Mouse (Mus musculus) intestine, embryonic 15.5 days (tissue): ENCODE results near the gene Smim27. TPM values are rescaled to one million over a fixed set of nuclear protein-coding genes. Genes with fewer than 3 reads are reported as not detected.

Source experiments
- ATAC-seq: fragments of 200-750 bp; cut with Nextera tagmentation; 2 replicates; pipeline ENCODE4 v1.8.0; 2017; ENCODE audit warnings: moderate TSS enrichment, moderate library complexity
- H3K27ac ChIP-seq: fragments of 300-500 bp; sonication (generic); 2 replicates; pipeline ENCODE4 v1.5.1; 2015; ENCODE audit warnings: mild to moderate bottlenecking, inconsistent platforms
- H3K27me3 ChIP-seq: fragments of 300-500 bp; sonication (generic); replicated peaks from 2 replicates; pipeline ENCODE4 v1.6.1; 2015; ENCODE audit warnings: inconsistent platforms
- H3K36me3 ChIP-seq: fragments of 300-500 bp; sonication (generic); 2 replicates; pipeline ENCODE4 v1.6.1; 2015; ENCODE audit warnings: inconsistent platforms
- H3K4me1 ChIP-seq: fragments of 300-500 bp; sonication (generic); replicated peaks from 2 replicates; pipeline ENCODE4 v1.6.1; 2015; ENCODE audit warnings: inconsistent platforms
- H3K4me2 ChIP-seq: fragments of 300-500 bp; sonication (generic); replicated peaks from 2 replicates; pipeline ENCODE4 v1.6.1; 2015; ENCODE audit warnings: mild to moderate bottlenecking, inconsistent platforms
- H3K4me3 ChIP-seq: fragments of 300-500 bp; sonication (generic); replicated peaks from 2 replicates; pipeline ENCODE4 v1.5.1; 2015; ENCODE audit warnings: inconsistent platforms
- H3K9ac ChIP-seq: fragments of 300-500 bp; sonication (generic); 2 replicates; pipeline ENCODE4 v1.6.1; 2015; ENCODE audit warnings: inconsistent platforms
- H3K9me3 ChIP-seq: fragments of 300-500 bp; sonication (generic); 2 replicates; pipeline ENCODE4 v1.6.1; 2016; ENCODE audit warnings: inconsistent platforms
- WGBS: fragments of 180-500 bp; shearing (Covaris S2); methylation state at CpG from one replicate; pipeline ENCODE4 v1.1.7; 2015; 5-methylcytosine and 5-hydroxymethylcytosine counted together
- polyA plus RNA-seq: library from polyadenylated mRNA; unstranded; fragments of >200 nt; fragmentation: Nextera tagmentation; extraction: Ambion mirVana; gene quantifications from 2 replicates; pipeline ENCODE4 v1.2.1, GENCODE M21; 2015

Smim27 gene
- polyA plus RNA-seq, 1 experiment from 2014 or later, result 42.0 TPM

- ATAC-seq, result peak; percentile 80
- peak overlapping the region; percentile 80 for H3K4me2 ChIP-seq
- no peaks in the 10 kb centered on the region for H3K27me3 ChIP-seq
- 3% methylated on average over 17 of the region's 17 CpGs for WGBS
- H3K36me3 ChIP-seq, result no peaks in the 10 kb centered on the region
- peak overlapping the region; percentile 58 for H3K4me3 ChIP-seq
- peaks cover 7% of the 10 kb centered on the region; the same call in 1 of the 2 replicates for H3K4me1 ChIP-seq
- no peaks in the 10 kb centered on the region for H3K9me3 ChIP-seq
- H3K9ac ChIP-seq, result peak overlapping the region; percentile 54
- peak overlapping the region; percentile 84 for H3K27ac ChIP-seq
These were observed 30.6 kb upstream of the Smim27 start for GRCm38 (mm10) chr4:40238483-40239408.

DNA sequence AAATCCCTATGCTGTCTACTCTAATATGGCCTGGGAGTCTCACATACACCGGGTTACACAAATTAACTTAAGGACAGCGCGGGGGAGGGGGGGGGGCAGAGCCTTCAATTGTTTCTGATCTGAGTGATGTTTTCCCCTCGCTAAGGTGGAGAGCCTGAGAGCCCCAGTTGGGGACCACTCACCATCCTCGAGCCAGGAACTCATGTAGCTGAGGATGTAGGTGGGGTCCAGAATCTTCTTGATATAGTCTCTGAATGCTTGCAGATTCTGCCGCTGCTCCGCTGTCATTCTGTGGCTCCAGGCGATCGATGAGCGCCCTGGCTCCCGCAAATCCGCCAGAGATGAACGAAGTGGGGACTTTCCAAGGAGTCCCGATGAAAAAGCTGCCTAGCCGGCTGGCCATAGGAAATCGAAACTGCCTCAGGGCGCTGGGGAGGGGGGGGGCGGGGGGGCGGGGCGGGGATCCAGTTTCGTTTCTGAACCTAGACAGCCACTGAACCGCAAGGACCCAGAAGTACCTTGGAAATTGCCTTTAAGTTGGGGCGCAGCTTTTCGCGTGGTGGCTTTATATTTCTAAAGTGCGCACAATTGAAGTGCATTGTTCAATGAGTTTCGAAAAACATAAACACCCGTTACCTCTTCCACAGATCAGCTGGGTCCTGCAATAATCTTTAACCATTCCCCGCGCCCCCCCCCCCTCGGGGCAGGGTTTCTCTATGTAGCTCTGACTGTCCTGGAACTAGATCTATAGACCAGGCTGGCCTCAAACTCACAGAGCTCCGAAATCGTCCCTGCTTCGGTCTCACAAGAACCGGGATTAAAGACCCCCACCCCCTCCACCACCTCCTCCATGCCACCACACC is 29.7 kb upstream of the Smim27 start, which contains the start of gene Ddx58:
Gene Ddx58 (minus strand): TSS at position 420 of the 863 bp plus-strand sequence.
- H3K4me3 ChIP-seq, result peak within 1 kb of the TSS; percentile 58
- WGBS, result 2% methylated on average over 35 of the region's 35 CpGs
- H3K27me3 ChIP-seq, result no peaks in the 10 kb centered on the region
- peak within 1 kb of the TSS; percentile 80 for H3K4me2 ChIP-seq
- H3K9ac ChIP-seq, result peak within 1 kb of the TSS; percentile 54
- peak within 1 kb of the TSS; percentile 84 for H3K27ac ChIP-seq
- H3K4me1 ChIP-seq, result peaks cover 7% of the 10 kb centered on the region; the same call in 1 of the 2 replicates
- ATAC-seq, result peak; percentile 86
- no peaks in the 10 kb centered on the region for H3K36me3 ChIP-seq
- H3K9me3 ChIP-seq, result no peaks in the 10 kb centered on the region

GRCm38 (mm10) chr4:40240272-40240744 is 29.1 kb upstream of the Smim27 start:
- ATAC-seq, result peak; percentile 46; the same call in 1 of the 2 replicates
- Histone ChIP-seq H3K9ac (0 out of 2 replicates have a peak overlapping the region, but pooled peaks have one; percentile 30), H3K36me3 (no peaks in the 10 kb centered on the region), H3K4me2 (peak overlapping the region; percentile 80), H3K27me3 (no peaks in the 10 kb centered on the region), H3K27ac (no peak overlapping the region), H3K4me3 (peak overlapping the region; percentile 58), H3K4me1 (peaks cover 7% of the 10 kb centered on the region; the same call in 1 of the 2 replicates), H3K9me3 (no peaks in the 10 kb centered on the region)
- WGBS, result 45% methylated on average over 5 of the region's 5 CpGs

- no peak overlapping the region for H3K9ac ChIP-seq
- no peak overlapping the region for H3K4me2 ChIP-seq
- no peaks in the 10 kb centered on the region for H3K36me3 ChIP-seq
- H3K9me3 ChIP-seq, result no peaks in the 10 kb centered on the region
- H3K27ac ChIP-seq, result no peak overlapping the region
- H3K27me3 ChIP-seq, result no peaks in the 10 kb centered on the region
- peaks cover 7% of the 10 kb centered on the region; the same call in 1 of the 2 replicates for H3K4me1 ChIP-seq
- no peak for ATAC-seq
- H3K4me3 ChIP-seq, result no peak overlapping the region
- WGBS, result 52% methylated on average over 6 of the region's 6 CpGs
These were observed 27.5 kb upstream of the Smim27 start for GRCm38 (mm10) chr4:40241928-40242327.

GRCm38 (mm10) chr4:40243006-40243405 is 26.4 kb upstream of the Smim27 start:
- Histone ChIP-seq H3K9ac (no peak overlapping the region), H3K4me1 (peaks cover 7% of the 10 kb centered on the region; the same call in 1 of the 2 replicates), H3K4me2 (no peak overlapping the region), H3K36me3 (no peaks in the 10 kb centered on the region), H3K27me3 (no peaks in the 10 kb centered on the region), H3K27ac (no peak overlapping the region), H3K4me3 (no peak overlapping the region), H3K9me3 (no peaks in the 10 kb centered on the region)
- 86% methylated on average over 4 of the region's 4 CpGs for WGBS
- no peak for ATAC-seq

- no peak overlapping the region for H3K9ac ChIP-seq
- no peak overlapping the region for H3K4me3 ChIP-seq
- H3K4me2 ChIP-seq, result no peak overlapping the region
- H3K4me1 ChIP-seq, result peaks cover 3% of the 10 kb centered on the region; the same call in 1 of the 2 replicates
- no peaks in the 10 kb centered on the region for H3K36me3 ChIP-seq
- WGBS, result 79% methylated on average over 8 of the region's 8 CpGs
- H3K27ac ChIP-seq, result no peak overlapping the region
- ATAC-seq, result no peak
- H3K27me3 ChIP-seq, result no peaks in the 10 kb centered on the region
- H3K9me3 ChIP-seq, result no peaks in the 10 kb centered on the region
These were observed 25.3 kb upstream of the Smim27 start for GRCm38 (mm10) chr4:40244035-40244434.

GRCm38 (mm10) chr4:40250984-40251383 is 18.4 kb upstream of the Smim27 start:
- Histone ChIP-seq H3K9me3 (no peaks in the 10 kb centered on the region), H3K4me3 (no peak overlapping the region), H3K4me1 (no peaks in the 10 kb centered on the region), H3K27ac (no peak overlapping the region), H3K4me2 (no peak overlapping the region), H3K9ac (no peak overlapping the region), H3K27me3 (no peaks in the 10 kb centered on the region), H3K36me3 (no peaks in the 10 kb centered on the region)
- ATAC-seq, result no peak
- WGBS, result 80% methylated on average over 5 of the region's 5 CpGs

DNA sequence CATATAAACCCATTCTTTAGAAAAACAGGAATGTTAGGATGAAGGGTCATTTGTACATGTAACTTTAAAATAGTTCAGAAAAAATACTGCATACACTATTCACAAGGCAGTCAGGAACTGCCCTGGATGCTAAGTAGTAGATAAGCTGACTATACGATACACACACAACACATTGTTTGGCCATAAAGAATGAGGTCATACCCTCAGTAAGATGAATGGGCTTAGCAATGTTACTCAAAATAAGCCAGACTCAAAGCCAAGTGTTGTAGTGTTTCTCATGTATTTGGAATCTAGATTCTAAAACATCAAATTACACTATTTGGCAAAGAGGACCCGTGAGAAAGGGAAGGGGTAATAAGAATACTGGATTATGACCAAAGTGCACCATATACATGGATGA is 15.6 kb upstream of the Smim27 start:
- Histone ChIP-seq H3K27me3 (no peaks in the 10 kb centered on the region), H3K9me3 (no peaks in the 10 kb centered on the region), H3K27ac (no peak overlapping the region), H3K4me1 (no peaks in the 10 kb centered on the region), H3K4me3 (no peak overlapping the region), H3K9ac (no peak overlapping the region), H3K4me2 (no peak overlapping the region), H3K36me3 (no peaks in the 10 kb centered on the region)
- no peak for ATAC-seq
- WGBS, result 53% methylated on average over 2 of the region's 2 CpGs

GRCm38 (mm10) chr4:40254385-40255103 is 14.8 kb upstream of the Smim27 start:
- no peaks in the 10 kb centered on the region for H3K9me3 ChIP-seq
- no peak overlapping the region for H3K4me3 ChIP-seq
- no peak overlapping the region for H3K27ac ChIP-seq
- H3K9ac ChIP-seq, result no peak overlapping the region
- H3K27me3 ChIP-seq, result no peaks in the 10 kb centered on the region
- H3K36me3 ChIP-seq, result 0 out of 2 replicates have a peak, but pooled peaks cover 4% of the 10 kb centered on the region
- no peak overlapping the region for H3K4me2 ChIP-seq
- WGBS, result 84% methylated on average over 8 of the region's 8 CpGs
- no peak for ATAC-seq
- no peaks in the 10 kb centered on the region for H3K4me1 ChIP-seq

GRCm38 (mm10) chr4:40264321-40264720 is 5.1 kb upstream of the Smim27 start:
- no peak overlapping the region for H3K9ac ChIP-seq
- peaks cover 10% of the 10 kb centered on the region for H3K4me1 ChIP-seq
- no peak overlapping the region for H3K4me2 ChIP-seq
- peaks cover 29% of the 10 kb centered on the region for H3K36me3 ChIP-seq
- WGBS, result 57% methylated on average over 1 of the region's 1 CpGs
- no peak overlapping the region for H3K27ac ChIP-seq
- no peaks in the 10 kb centered on the region for H3K27me3 ChIP-seq
- H3K9me3 ChIP-seq, result no peaks in the 10 kb centered on the region
- ATAC-seq, result no peak
- no peak overlapping the region for H3K4me3 ChIP-seq

- H3K27me3 ChIP-seq, result no peaks in the 10 kb centered on the region
- H3K4me3 ChIP-seq, result peak overlapping the region; percentile 69
- 49% methylated on average over 7 of the region's 7 CpGs for WGBS
- H3K27ac ChIP-seq, result peak overlapping the region; percentile 99
- peak overlapping the region; percentile 90 for H3K4me2 ChIP-seq
- H3K9me3 ChIP-seq, result no peaks in the 10 kb centered on the region
- H3K36me3 ChIP-seq, result peaks cover 2% of the 10 kb centered on the region; the same call in 1 of the 2 replicates
- peak overlapping the region; percentile 93 for H3K9ac ChIP-seq
- ATAC-seq, result peak; percentile 40
- peaks cover 10% of the 10 kb centered on the region for H3K4me1 ChIP-seq
These were observed 1.7 kb upstream of the Smim27 start for GRCm38 (mm10) chr4:40267681-40268080.
